Mouse (Mus musculus): ENCODE results near the gene Spic.

GRCm38 (mm10) chr10:88630663-88631329 is 54.0 kb downstream of the Spic start:
- TF ChIP-seq POLR2A (IDR thresholded peaks at IDR 0.05; ENCODE audit: insufficient read depth, low read length): no peak
- TF ChIP-seq CTCF (IDR thresholded peaks at IDR 0.05; ENCODE audit: low read depth, low read length): no peak

Measured in ES-Bruce4 (cell line).